Mouse (Mus musculus) erythroblast, adult 5-6 weeks (primary cell): ENCODE data around the gene Clps. TPM values are rescaled to one million over a fixed set of nuclear protein-coding genes. Genes with fewer than 3 reads are reported as not detected.

ENCODE experiments used
- total RNA-seq, 2 experiments: library from RNA; stranded (forward) in 1 of 2; stranded (reverse) in 1 of 2; fragments of 150-400 nt in 1 of 2; fragments of 200-764, 138-1000 nt in 1 of 2; gene quantifications; 2 replicates each; pipeline versions ENCODE4 v1.2.3 to v1.2.4; 2015 to 2017; ENCODE audit warnings: low replicate concordance in 2 of 2

Clps gene
- total RNA-seq, 2 experiments from 2014 or later, result not detected

Other genes starting within 250 kb of the Clps start
- 23.1 TPM in 1 of 2 replicates, not detected in the other for gene Fance, start 247.2 kb downstream of the Clps start, total RNA-seq (2015; ENCODE audit: low replicate concordance)
- 0.68 and 8.4 TPM in 2 replicates for gene Fance, start 247.2 kb downstream of the Clps start, total RNA-seq (2017; ENCODE audit: low replicate concordance)
- 515 and 525 TPM in 2 replicates for gene Rpl10a, start 232.3 kb downstream of the Clps start, total RNA-seq (2015; ENCODE audit: low replicate concordance)
- gene Rpl10a, start 232.3 kb downstream of the Clps start, total RNA-seq (2017; ENCODE audit: low replicate concordance), result 92.4 and 200 TPM in 2 replicates
- not detected in 2 replicates for gene Tead3, start 209.9 kb downstream of the Clps start, total RNA-seq (2015; ENCODE audit: low replicate concordance)
- not detected in 2 replicates for gene Tead3, start 209.9 kb downstream of the Clps start, total RNA-seq (2017; ENCODE audit: low replicate concordance)
- gene Tulp1, start 195.5 kb downstream of the Clps start, total RNA-seq (2015; ENCODE audit: low replicate concordance), result not detected in 2 replicates
- 0.28 TPM in 1 of 2 replicates, not detected in the other for gene Tulp1, start 195.5 kb downstream of the Clps start, total RNA-seq (2017; ENCODE audit: low replicate concordance)
- gene Fkbp5, start 43.2 kb downstream of the Clps start, total RNA-seq (2015; ENCODE audit: low replicate concordance), result 3.7 and 6.7 TPM in 2 replicates
- gene Fkbp5, start 43.2 kb downstream of the Clps start, total RNA-seq (2017; ENCODE audit: low replicate concordance), result 12.8 and 13.8 TPM in 2 replicates
- gene Armc12, start 30.0 kb downstream of the Clps start, total RNA-seq (2015; ENCODE audit: low replicate concordance), result not detected in 2 replicates
- gene Armc12, start 30.0 kb downstream of the Clps start, total RNA-seq (2017; ENCODE audit: low replicate concordance), result not detected in 2 replicates
- not detected in 2 replicates for gene Clpsl2, start 11.4 kb downstream of the Clps start, total RNA-seq (2015; ENCODE audit: low replicate concordance)
- gene Clpsl2, start 11.4 kb downstream of the Clps start, total RNA-seq (2017; ENCODE audit: low replicate concordance), result not detected in 2 replicates
- gene Lhfpl5, start 14.9 kb upstream of the Clps start, total RNA-seq (2015; ENCODE audit: low replicate concordance), result not detected in 2 replicates
- gene Lhfpl5, start 14.9 kb upstream of the Clps start, total RNA-seq (2017; ENCODE audit: low replicate concordance), result not detected in 2 replicates
- 13.6 and 43.2 TPM in 2 replicates for gene Srpk1, start 61.9 kb upstream of the Clps start, total RNA-seq (2015; ENCODE audit: low replicate concordance)
- 22.6 and 43.2 TPM in 2 replicates for gene Srpk1, start 61.9 kb upstream of the Clps start, total RNA-seq (2017; ENCODE audit: low replicate concordance)
- 2.9 and 3.7 TPM in 2 replicates for gene Slc26a8, start 129.5 kb upstream of the Clps start, total RNA-seq (2015; ENCODE audit: low replicate concordance)
- 3.5 TPM in 1 of 2 replicates, not detected in the other for gene Slc26a8, start 129.5 kb upstream of the Clps start, total RNA-seq (2017; ENCODE audit: low replicate concordance)
- gene Mapk14, start 130.6 kb upstream of the Clps start, total RNA-seq (2015; ENCODE audit: low replicate concordance), result 31.5 and 44.7 TPM in 2 replicates
- 20.5 and 29.3 TPM in 2 replicates for gene Mapk14, start 130.6 kb upstream of the Clps start, total RNA-seq (2017; ENCODE audit: low replicate concordance)
- gene AC170998.1, start 165.3 kb upstream of the Clps start, total RNA-seq (2015; ENCODE audit: low replicate concordance), result not detected in 2 replicates
- 8.5 TPM in 1 of 2 replicates, not detected in the other for gene AC170998.1, start 165.3 kb upstream of the Clps start, total RNA-seq (2017; ENCODE audit: low replicate concordance)
- gene Mapk13, start 208.5 kb upstream of the Clps start, total RNA-seq (2015; ENCODE audit: low replicate concordance), result 4.6 and 9.8 TPM in 2 replicates
- gene Mapk13, start 208.5 kb upstream of the Clps start, total RNA-seq (2017; ENCODE audit: low replicate concordance), result 2.9 and 11.3 TPM in 2 replicates
- 325 and 552 TPM in 2 replicates for gene Brpf3, start 240.3 kb upstream of the Clps start, total RNA-seq (2015; ENCODE audit: low replicate concordance)
- gene Brpf3, start 240.3 kb upstream of the Clps start, total RNA-seq (2017; ENCODE audit: low replicate concordance), result 230 and 255 TPM in 2 replicates